Mouse (Mus musculus): ENCODE data around the gene Sema6b. TPM values are rescaled to one million over a fixed set of nuclear protein-coding genes. Genes with fewer than 3 reads are reported as not detected.
"Not testable (repeated sequence)": the region's sequence is repeated elsewhere in the genome, so short reads cannot be mapped to it uniquely, and the experiment has no call there.

Gene Sema6b
- polyA plus RNA-seq, 1 experiment = 0.21 TPM

- Histone ChIP-seq H3K27ac (ENCODE audit: insufficient read depth, low read length) (no peak overlapping the region), H3K4me3 (ENCODE audit: insufficient read depth, low read length) (no peak overlapping the region), H3K4me1 (ENCODE audit: control insufficient read depth, insufficient read depth, low read length) (no peaks in the 10 kb centered on the region)
- TF ChIP-seq CTCF (IDR thresholded peaks at IDR 0.05; ENCODE audit: borderline replicate concordance, insufficient read depth, low read length) = no peak
- no peak for TF ChIP-seq POLR2A (IDR thresholded peaks at IDR 0.05; ENCODE audit: low read depth, low read length)
These were observed 41.2 kb downstream of the Sema6b start for GRCm38 (mm10) chr17:56098711-56099572.

- H3K4me1 ChIP-seq (ENCODE audit: control insufficient read depth, insufficient read depth, low read length) = no peaks in the 10 kb centered on the region
- no peak overlapping the region for H3K27ac ChIP-seq (ENCODE audit: insufficient read depth, low read length)
- no peak overlapping the region for H3K4me3 ChIP-seq (ENCODE audit: insufficient read depth, low read length)
- TF ChIP-seq POLR2A (IDR thresholded peaks at IDR 0.05; ENCODE audit: low read depth, low read length) (no peak), CTCF (IDR thresholded peaks at IDR 0.05; ENCODE audit: borderline replicate concordance, insufficient read depth, low read length) (no peak)
These were observed 42.0 kb downstream of the Sema6b start for GRCm38 (mm10) chr17:56098180-56098579.

GRCm38 (mm10) chr17:56096883-56097282, 43.3 kb downstream of the Sema6b start:
- Histone ChIP-seq H3K27ac (ENCODE audit: insufficient read depth, low read length) (no peak overlapping the region), H3K4me3 (ENCODE audit: insufficient read depth, low read length) (no peak overlapping the region), H3K4me1 (ENCODE audit: control insufficient read depth, insufficient read depth, low read length) (no peaks in the 10 kb centered on the region)
- no peak for TF ChIP-seq POLR2A (IDR thresholded peaks at IDR 0.05; ENCODE audit: low read depth, low read length)
- TF ChIP-seq CTCF (IDR thresholded peaks at IDR 0.05; ENCODE audit: borderline replicate concordance, insufficient read depth, low read length) = no peak

- Histone ChIP-seq H3K27ac (ENCODE audit: insufficient read depth, low read length) (no peak overlapping the region), H3K4me3 (ENCODE audit: insufficient read depth, low read length) (no peak overlapping the region), H3K4me1 (ENCODE audit: control insufficient read depth, insufficient read depth, low read length) (no peaks in the 10 kb centered on the region)
- TF ChIP-seq CTCF (IDR thresholded peaks at IDR 0.05; ENCODE audit: borderline replicate concordance, insufficient read depth, low read length) = no peak
- TF ChIP-seq POLR2A (IDR thresholded peaks at IDR 0.05; ENCODE audit: low read depth, low read length) = no peak
These were observed 47.3 kb downstream of the Sema6b start for GRCm38 (mm10) chr17:56092794-56093193.

- Histone ChIP-seq H3K4me1 (ENCODE audit: control insufficient read depth, insufficient read depth, low read length) (no peaks in the 10 kb centered on the region), H3K27ac (ENCODE audit: insufficient read depth, low read length) (no peak overlapping the region), H3K4me3 (ENCODE audit: insufficient read depth, low read length) (no peak overlapping the region)
- TF ChIP-seq CTCF (IDR thresholded peaks at IDR 0.05; ENCODE audit: borderline replicate concordance, insufficient read depth, low read length) (no peak), POLR2A (IDR thresholded peaks at IDR 0.05; ENCODE audit: low read depth, low read length) (no peak)
These were observed 47.8 kb downstream of the Sema6b start for GRCm38 (mm10) chr17:56092312-56092711.

- peak overlapping the region; percentile 99 for H3K4me3 ChIP-seq (ENCODE audit: insufficient read depth, low read length)
- H3K27ac ChIP-seq (ENCODE audit: insufficient read depth, low read length) = no peak overlapping the region
- no peak for TF ChIP-seq CTCF (IDR thresholded peaks at IDR 0.05; ENCODE audit: borderline replicate concordance, insufficient read depth, low read length)
- peak; percentile 49 for TF ChIP-seq POLR2A (IDR thresholded peaks at IDR 0.05; ENCODE audit: low read depth, low read length)
- no peaks in the 10 kb centered on the region for H3K4me1 ChIP-seq (ENCODE audit: control insufficient read depth, insufficient read depth, low read length)
These were observed 59.2 kb downstream of the Sema6b start for GRCm38 (mm10) chr17:56080781-56081585.

GRCm38 (mm10) chr17:56079921-56080320, 60.2 kb downstream of the Sema6b start:
- Histone ChIP-seq H3K4me3 (ENCODE audit: insufficient read depth, low read length) (peak overlapping the region; percentile 99), H3K4me1 (ENCODE audit: control insufficient read depth, insufficient read depth, low read length) (no peaks in the 10 kb centered on the region; the same call in 1 of the 2 replicates), H3K27ac (ENCODE audit: insufficient read depth, low read length) (no peak overlapping the region)
- TF ChIP-seq CTCF (IDR thresholded peaks at IDR 0.05; ENCODE audit: borderline replicate concordance, insufficient read depth, low read length) = no peak
- no peak for TF ChIP-seq POLR2A (IDR thresholded peaks at IDR 0.05; ENCODE audit: low read depth, low read length)

- TF ChIP-seq POLR2A (IDR thresholded peaks at IDR 0.05; ENCODE audit: low read depth, low read length) = peak; percentile 98
- TF ChIP-seq CTCF (IDR thresholded peaks at IDR 0.05; ENCODE audit: borderline replicate concordance, insufficient read depth, low read length) = no peak
- Histone ChIP-seq H3K4me1 (ENCODE audit: control insufficient read depth, insufficient read depth, low read length) (no peaks in the 10 kb centered on the region; the same call in 1 of the 2 replicates), H3K4me3 (ENCODE audit: insufficient read depth, low read length) (peak within 1 kb of the TSS; percentile 99), H3K27ac (ENCODE audit: insufficient read depth, low read length) (no peak within 1 kb of the TSS)
These were observed 61.0 kb downstream of the Sema6b start, which contains the start of gene Hdgfl2 for GRCm38 (mm10) chr17:56078880-56079795. TSS of gene Hdgfl2 (plus strand) at chr17:56079634.

- not testable (repeated sequence) for H3K27ac ChIP-seq (ENCODE audit: insufficient read depth, low read length); H3K4me3 ChIP-seq (ENCODE audit: insufficient read depth, low read length); H3K4me1 ChIP-seq (ENCODE audit: control insufficient read depth, insufficient read depth, low read length)
These were observed 61.8 kb downstream of the Sema6b start for GRCm38 (mm10) chr17:56078361-56078760.
